Mouse (Mus musculus) ES-E14 (cell line): Measurements from ENCODE around the gene Stim2. TPM values are rescaled to one million over a fixed set of nuclear protein-coding genes. Genes with fewer than 3 reads are reported as not detected.

Source experiments
- DNase-seq: peaks from one replicate; pipeline ENCODE4 v3.0.0-alpha.2; 2013; ENCODE audit warnings: low read depth, low spot score
- H3K27ac ChIP-seq: 2 replicates; pipeline ENCODE4 v1.5.1; 2012; ENCODE audit warnings: low read depth, mild to moderate bottlenecking, low read length, moderate library complexity, mixed read lengths; ENCODE audit not compliant: poor library complexity, insufficient read depth, severe bottlenecking
- H3K36me3 ChIP-seq: 2 replicates; pipeline ENCODE4 v1.6.1; 2012; ENCODE audit warnings: mild to moderate bottlenecking, low read length, moderate library complexity, mixed read lengths; ENCODE audit not compliant: control insufficient read depth, poor library complexity, insufficient read depth, severe bottlenecking
- H3K4me1 ChIP-seq, 2 experiments: fragments of 150-350 bp in 1 of 2; sonication (generic) in 1 of 2; 2 replicates each; pipeline ENCODE4 v1.6.1; 2012; ENCODE audit warnings: low read length in 2 of 2, mild to moderate bottlenecking in 1 of 2, mixed read lengths in 1 of 2; ENCODE audit not compliant: control insufficient read depth in 2 of 2, insufficient read depth in 2 of 2, poor library complexity in 1 of 2
- H3K4me3 ChIP-seq, 2 experiments: fragments of 150-350 bp in 1 of 2; sonication (generic) in 1 of 2; 2 replicates each; pipeline ENCODE4 v1.5.1; 2012; ENCODE audit warnings: low read length in 2 of 2, low read depth in 1 of 2, mild to moderate bottlenecking in 1 of 2, mixed read lengths in 1 of 2; ENCODE audit not compliant: insufficient read depth in 1 of 2, poor library complexity in 1 of 2, severe bottlenecking in 1 of 2
- H3K9ac ChIP-seq: 2 replicates; pipeline ENCODE4 v1.6.1; 2012; ENCODE audit warnings: low read depth, mild to moderate bottlenecking, low read length, mixed read lengths; ENCODE audit not compliant: poor library complexity, insufficient read depth, severe bottlenecking
- H3K9me3 ChIP-seq: fragments of 150-350 bp; sonication (generic); 2 replicates; pipeline ENCODE4 v1.6.1; 2012; ENCODE audit warnings: low read depth, mild to moderate bottlenecking, low read length; ENCODE audit not compliant: control insufficient read depth, insufficient read depth
- CHD2 ChIP-seq: IDR thresholded peaks from 2 replicates; pipeline ENCODE4 v1.6.1; 2014; ENCODE audit warnings: mild to moderate bottlenecking, low read depth, low read length, inconsistent platforms
- HCFC1 ChIP-seq: IDR thresholded peaks from 2 replicates; pipeline ENCODE4 v1.6.1; 2012; ENCODE audit warnings: low read length, inconsistent platforms, borderline replicate concordance; ENCODE audit not compliant: insufficient read depth
- MAFK ChIP-seq: IDR thresholded peaks from 2 replicates; pipeline ENCODE4 v1.6.1; 2014; ENCODE audit warnings: mild to moderate bottlenecking, low read depth, low read length, inconsistent platforms; ENCODE audit not compliant: insufficient read depth
- ZC3H11A ChIP-seq: IDR thresholded peaks from 2 replicates; pipeline ENCODE4 v1.6.1; 2012; ENCODE audit warnings: low read depth, mild to moderate bottlenecking, inconsistent platforms, low read length, borderline replicate concordance
- ZNF384 ChIP-seq: IDR thresholded peaks from 2 replicates; pipeline ENCODE4 v1.6.1; 2012; ENCODE audit warnings: low read depth, low read length, inconsistent platforms
- in situ Hi-C, 2 experiments: fragments of 600-800 bp; cut with MboI; formaldehyde crosslinking; loops; one replicate each; pipeline ENCODE4 v1.15.1; 2025; ENCODE audit warnings: low sequenced_read_pairs in 2 of 2, inconsistent platforms in 1 of 2; ENCODE audit not compliant: unreplicated experiment in 2 of 2
- total RNA-seq: library from RNA; depleted of rRNA; stranded (reverse); fragments of 300-350 nt; gene quantifications from 2 replicates; pipeline ENCODE4 v1.2.3, GENCODE M21; 2012

Stim2 gene
- total RNA-seq, 1 experiment: 22.0 TPM

- H3K9ac ChIP-seq: no peak overlapping the region
- no peaks in the 10 kb centered on the region for H3K9me3 ChIP-seq
- H3K4me1 ChIP-seq: 0 out of 4 replicates have a peak, but pooled peaks cover 0 to 1% of the 10 kb centered on the region in 2 experiments
- DNase-seq: no peak
- no peaks in the 10 kb centered on the region for H3K36me3 ChIP-seq
- in situ Hi-C loops: no loop called here
- H3K27ac ChIP-seq: no peak overlapping the region
- no peak overlapping the region for H3K4me3 ChIP-seq
- TF ChIP-seq ZNF384 (no peak), MAFK (no peak), HCFC1 (no peak), CHD2 (no peak), ZC3H11A (no peak)
Observed at GRCm38 (mm10) chr5:53996822-53997221, 1.5 kb upstream of the Stim2 start.

DNA sequence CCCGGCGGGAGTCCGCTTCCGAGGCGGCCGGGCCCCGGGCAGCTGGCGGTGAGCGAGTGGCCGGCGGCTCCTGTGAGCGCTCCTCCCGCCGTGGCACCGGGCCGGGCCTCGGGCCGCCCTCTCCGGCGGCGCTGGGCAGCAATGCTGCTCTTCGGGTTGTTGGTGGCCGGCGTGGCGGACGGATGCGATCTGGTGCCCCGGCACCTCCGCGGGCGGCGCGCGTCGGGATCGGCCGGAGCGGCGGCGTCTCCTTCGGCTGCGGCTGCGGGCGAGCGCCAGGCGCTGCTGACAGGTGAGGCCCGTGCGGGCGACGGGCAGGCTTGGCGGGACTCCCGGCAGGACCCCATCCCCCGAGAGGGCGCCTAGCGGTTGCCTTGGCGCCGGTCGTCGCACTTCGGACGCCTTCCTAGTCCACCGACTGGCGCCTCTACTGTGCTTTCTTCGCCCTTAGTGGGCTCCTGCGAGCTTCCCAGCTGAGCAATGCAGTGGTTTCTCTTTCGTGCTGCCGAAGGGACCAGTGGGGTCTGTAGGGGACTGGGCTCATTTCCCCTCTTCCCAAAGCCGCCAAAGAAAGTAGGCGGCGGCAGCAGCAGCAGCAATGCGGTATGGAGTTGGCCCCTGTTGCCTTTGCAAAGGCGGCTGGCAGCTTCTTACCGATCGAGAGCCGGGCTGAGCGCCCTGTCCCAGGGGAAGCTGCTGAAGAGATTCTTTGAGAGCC, 603 bp downstream of the Stim2 start:
- TF ChIP-seq MAFK: no peak
- no peak for TF ChIP-seq HCFC1
- TF ChIP-seq CHD2: no peak
- no peak for TF ChIP-seq ZNF384
- TF ChIP-seq ZC3H11A: no peak
- Histone ChIP-seq H3K4me3 (peak overlapping the region; percentile 94 to 95), H3K9ac (peak overlapping the region; percentile 82), H3K27ac (no peak overlapping the region), H3K9me3 (no peaks in the 10 kb centered on the region), H3K36me3 (no peaks in the 10 kb centered on the region), H3K4me1 (0 out of 4 replicates have a peak, but pooled peaks cover 0 to 1% of the 10 kb centered on the region in 2 experiments)
- in situ Hi-C loops: no loop called here
- no peak for DNase-seq

- Histone ChIP-seq H3K4me1 (0 out of 4 replicates have a peak, but pooled peaks cover 0 to 1% of the 10 kb centered on the region in 2 experiments), H3K9ac (peak overlapping the region; percentile 82), H3K9me3 (no peaks in the 10 kb centered on the region), H3K4me3 (peak overlapping the region; percentile 94 to 95), H3K36me3 (no peaks in the 10 kb centered on the region), H3K27ac (no peak overlapping the region)
- TF ChIP-seq ZNF384 (no peak), MAFK (no peak), HCFC1 (no peak), ZC3H11A (no peak), CHD2 (no peak)
- no peak for DNase-seq
- in situ Hi-C loops: no loop called here
Observed at GRCm38 (mm10) chr5:53999461-53999770, 1.1 kb downstream of the Stim2 start.

- in situ Hi-C loops: no loop called here
- Histone ChIP-seq H3K9ac (no peak overlapping the region), H3K9me3 (no peaks in the 10 kb centered on the region), H3K4me1 (0 out of 4 replicates have a peak, but pooled peaks cover 0 to 1% of the 10 kb centered on the region in 2 experiments), H3K27ac (no peak overlapping the region), H3K4me3 (peak overlapping the region in 1 of 2 experiments; percentile 94; a peak in 1 of 4 replicates), H3K36me3 (no peaks in the 10 kb centered on the region)
- DNase-seq: no peak
- no peak for TF ChIP-seq ZC3H11A
- no peak for TF ChIP-seq MAFK
- TF ChIP-seq ZNF384: no peak
Observed at GRCm38 (mm10) chr5:53999831-54000230, 1.5 kb downstream of the Stim2 start.

DNA sequence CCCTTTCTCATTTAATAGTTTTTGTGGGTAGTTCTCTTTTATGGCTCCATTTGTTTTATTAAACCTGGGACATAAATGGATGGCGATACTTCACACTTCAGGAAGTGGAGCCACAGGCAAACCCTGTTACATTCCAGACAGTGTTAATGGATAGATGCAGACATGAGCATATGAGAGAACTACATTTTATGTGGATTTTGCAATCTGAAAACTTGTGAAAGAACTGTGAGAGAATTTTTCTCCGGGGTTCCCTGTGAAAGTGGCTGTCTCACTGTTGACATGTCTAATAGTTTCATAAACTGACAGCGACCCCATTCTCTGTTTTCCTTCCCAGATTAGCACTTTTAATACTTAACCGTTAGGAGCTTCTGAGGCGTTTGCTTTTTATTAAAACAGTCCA, 2.7 kb downstream of the Stim2 start:
- 0 out of 4 replicates have a peak, but pooled peaks cover 0 to under 1% of the 10 kb centered on the region in 2 experiments for H3K4me1 ChIP-seq
- TF ChIP-seq HCFC1 (no peak), ZNF384 (no peak), ZC3H11A (no peak), CHD2 (no peak), MAFK (no peak)
- H3K9me3 ChIP-seq: no peaks in the 10 kb centered on the region
- H3K9ac ChIP-seq: no peak overlapping the region
- no peaks in the 10 kb centered on the region for H3K36me3 ChIP-seq
- H3K27ac ChIP-seq: no peak overlapping the region
- DNase-seq: no peak
- in situ Hi-C loops: no loop called here
- H3K4me3 ChIP-seq: no peak overlapping the region
